Mouse (Mus musculus) hindlimb bud, embryonic 11.5 days (tissue): Measurements from ENCODE around the gene Macf1.

ENCODE experiments used
- DNase-seq: peaks from one replicate; pipeline ENCODE4 v3.0.0-alpha.2; 2012; ENCODE audit warnings: low read depth, low spot score; ENCODE audit errors: extremely low spot score

Gene Macf1

DNA sequence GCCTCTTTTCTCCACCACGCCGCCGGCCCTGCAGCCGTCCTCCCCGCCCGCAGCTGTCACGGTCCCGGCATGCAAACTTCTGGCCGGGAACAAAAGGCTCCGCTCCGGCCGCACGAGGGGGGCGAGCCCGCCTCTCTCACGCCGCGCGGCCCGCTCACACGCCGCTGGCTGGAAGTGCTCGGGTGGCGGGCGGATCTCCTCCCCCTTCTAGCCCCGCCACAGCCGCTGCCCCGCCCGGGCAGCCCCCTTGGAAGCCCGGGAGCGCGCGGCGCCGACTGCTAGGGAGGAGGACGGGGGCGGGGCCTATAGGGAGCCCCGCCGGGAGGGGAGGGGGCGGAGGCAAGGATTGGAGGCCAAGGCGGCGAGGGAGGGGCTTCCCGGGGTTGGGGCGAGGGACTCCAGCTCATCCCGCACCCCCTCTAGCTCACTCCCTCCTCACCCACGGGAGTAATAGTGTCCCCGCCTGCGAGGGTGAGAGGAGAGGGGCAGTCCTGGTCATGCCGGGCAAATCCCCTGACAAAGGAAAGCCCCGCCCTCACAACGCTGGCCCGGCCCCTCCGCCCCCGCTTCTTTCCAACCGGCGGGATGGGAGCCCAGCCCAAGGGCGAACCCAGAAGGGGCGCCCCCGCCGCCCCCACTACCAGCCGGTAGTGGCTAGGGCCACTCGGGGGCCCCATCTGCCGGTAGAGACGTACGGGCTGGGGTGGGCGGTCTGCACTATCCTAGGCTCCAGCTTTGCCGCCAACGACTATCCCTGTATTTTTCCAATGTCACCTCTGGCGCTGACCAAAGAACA, 272.2 kb downstream of the Macf1 start:
- DNase-seq: peak; percentile 67

GRCm38 (mm10) chr4:123411006-123411731, 273.0 kb downstream of the Macf1 start:
- DNase-seq: peak; percentile 52

DNA sequence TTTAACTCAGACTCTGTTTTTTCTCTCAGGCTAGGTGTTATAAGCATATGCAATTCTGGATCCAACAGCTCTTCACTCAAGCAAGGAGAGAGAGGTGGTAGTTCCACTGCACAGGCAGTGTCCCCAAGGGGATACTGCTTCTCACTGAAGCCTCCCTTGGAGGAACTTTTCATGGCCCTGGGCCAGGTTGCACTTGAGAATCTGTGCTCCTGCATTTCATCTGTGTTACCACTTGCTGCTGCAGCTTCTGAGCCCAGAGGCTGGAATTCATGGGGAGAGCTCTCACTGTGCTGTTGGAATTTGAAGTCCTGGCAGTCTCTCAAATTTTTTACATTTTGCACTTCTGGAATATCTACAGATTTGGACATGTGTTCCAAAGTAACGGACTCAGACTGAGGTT, 274.4 kb downstream of the Macf1 start:
- no peak for DNase-seq

DNA sequence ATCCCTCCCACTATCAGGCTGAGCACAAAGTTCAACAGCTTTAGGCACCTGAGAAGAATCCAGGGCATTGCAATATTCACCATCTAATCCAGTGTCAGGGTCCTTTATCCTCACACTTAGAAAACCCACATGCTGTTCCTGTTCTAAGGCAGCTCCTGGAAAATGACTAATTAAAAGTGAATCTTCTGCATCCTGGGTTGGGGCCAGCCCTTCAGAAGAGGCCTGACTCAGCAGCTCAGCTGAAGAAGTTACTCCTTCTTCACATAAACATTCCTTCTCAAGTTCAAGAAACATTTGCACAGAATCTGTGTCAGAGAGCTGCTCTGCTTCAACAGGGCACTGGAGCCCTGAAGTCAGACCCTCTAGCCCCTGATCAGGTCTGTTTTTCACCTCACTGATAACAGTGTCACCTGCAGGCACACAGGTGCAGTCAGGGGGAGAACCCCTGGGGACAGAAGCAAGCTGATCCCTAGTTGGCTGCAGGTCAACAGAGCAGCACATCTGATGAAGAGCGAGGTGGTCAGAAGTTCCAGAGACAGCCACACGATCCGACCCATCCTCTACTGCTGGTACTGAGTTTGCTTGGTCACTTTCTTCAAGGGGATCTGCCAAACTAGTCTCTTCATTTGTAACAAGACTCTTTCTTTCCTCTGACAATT, 275.0 kb downstream of the Macf1 start:
- DNase-seq: no peak

DNA sequence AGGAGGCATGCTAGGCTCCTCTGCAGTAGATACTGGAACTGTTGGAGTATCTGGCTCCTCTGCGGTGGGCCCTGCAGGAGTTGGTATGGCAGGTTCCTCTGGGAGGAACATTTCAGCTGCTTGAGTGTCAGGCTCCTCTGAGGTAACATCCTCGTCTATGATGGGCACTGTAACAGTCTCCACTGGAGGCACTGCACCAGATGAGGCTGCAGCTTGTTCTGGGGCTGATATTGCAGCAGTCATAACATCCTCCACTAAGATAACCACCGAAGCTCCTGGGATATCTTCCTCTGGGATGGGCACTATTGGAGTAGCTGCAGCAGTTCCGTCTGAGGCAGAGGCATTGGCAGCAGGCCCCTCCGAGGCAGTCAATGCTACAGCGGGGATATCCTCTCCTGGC, 276.4 kb downstream of the Macf1 start:
- no peak for DNase-seq

DNA sequence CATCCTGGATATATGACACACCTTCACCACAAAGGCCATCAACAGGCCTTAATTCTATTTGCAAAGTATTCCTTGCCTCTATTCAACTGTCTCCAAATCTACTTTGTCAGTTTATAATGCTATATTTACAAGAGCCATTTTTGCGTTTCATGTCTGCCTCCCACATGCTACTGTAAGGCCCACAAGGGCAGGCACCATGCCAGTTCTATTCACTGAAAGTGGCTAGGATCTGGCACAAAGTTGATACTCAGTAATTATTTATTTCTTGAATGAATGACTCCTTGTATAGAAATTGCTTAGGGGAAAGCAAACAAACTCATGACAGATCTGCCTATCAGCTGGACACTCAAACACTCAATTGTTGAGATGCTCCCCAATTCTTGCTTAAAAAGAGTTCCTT, 280.1 kb downstream of the Macf1 start:
- DNase-seq: no peak

DNA sequence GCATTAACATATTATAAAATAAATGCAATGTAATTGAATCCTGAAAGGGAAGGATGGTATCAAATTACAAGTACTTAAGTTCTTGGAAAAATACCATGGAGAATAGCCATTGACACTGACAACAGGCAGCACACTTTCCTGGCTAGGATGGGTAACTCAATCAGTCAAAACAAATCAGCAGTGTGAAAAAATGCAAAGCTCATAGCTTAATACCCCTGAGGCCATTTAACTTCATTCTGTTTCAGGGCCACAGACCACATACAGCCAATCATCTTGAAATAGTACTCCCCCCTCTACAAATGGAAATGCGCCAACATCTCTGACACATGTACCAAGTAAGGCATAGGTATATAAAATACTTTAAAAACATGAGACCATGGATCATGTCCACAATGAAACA, 281.9 kb downstream of the Macf1 start:
- no peak for DNase-seq

GRCm38 (mm10) chr4:123401265-123401664, 282.9 kb downstream of the Macf1 start:
- DNase-seq: no peak

DNA sequence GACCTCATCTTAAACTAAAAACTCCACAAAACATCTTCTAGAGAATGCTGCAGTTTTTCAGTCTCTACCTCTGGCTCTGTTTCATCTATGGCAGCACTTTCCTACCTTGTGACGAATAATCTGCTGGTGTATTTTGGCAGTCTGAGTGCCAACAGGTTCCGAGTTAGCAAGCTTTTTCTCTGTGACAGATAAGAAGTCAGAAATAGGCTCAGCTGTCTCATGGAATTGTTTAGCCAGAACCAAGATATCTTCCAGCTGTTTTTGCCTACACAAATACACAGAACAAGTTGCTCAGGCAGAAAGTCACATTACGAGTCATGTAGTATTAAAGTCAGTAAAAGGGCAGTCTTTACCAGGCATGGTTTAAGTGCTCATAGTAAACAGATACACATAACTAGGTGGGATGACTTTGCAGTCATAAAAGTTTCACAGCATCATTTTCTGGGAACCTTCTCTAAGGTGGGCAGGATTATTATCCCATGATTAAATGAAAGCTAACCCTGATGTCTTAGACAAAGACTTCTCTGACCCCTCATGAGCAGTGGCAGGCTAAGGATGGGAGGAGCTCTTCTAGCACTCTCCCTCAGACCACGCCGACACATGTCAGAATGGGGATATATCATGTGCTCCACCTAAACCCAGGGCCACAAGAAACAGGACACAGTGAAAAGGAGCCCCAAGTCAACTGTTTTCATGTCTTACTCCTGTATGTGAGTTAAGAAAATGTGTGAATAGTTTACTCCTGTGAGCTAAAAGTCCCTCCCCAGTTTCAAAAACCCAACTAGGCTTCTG, 286.3 kb downstream of the Macf1 start:
- DNase-seq: no peak

GRCm38 (mm10) chr4:123397049-123397448, 287.1 kb downstream of the Macf1 start:
- DNase-seq: no peak

GRCm38 (mm10) chr4:123395435-123396000, 288.6 kb downstream of the Macf1 start:
- DNase-seq: no peak

- no peak for DNase-seq
These were observed 289.3 kb downstream of the Macf1 start for GRCm38 (mm10) chr4:123394878-123395277.

DNA sequence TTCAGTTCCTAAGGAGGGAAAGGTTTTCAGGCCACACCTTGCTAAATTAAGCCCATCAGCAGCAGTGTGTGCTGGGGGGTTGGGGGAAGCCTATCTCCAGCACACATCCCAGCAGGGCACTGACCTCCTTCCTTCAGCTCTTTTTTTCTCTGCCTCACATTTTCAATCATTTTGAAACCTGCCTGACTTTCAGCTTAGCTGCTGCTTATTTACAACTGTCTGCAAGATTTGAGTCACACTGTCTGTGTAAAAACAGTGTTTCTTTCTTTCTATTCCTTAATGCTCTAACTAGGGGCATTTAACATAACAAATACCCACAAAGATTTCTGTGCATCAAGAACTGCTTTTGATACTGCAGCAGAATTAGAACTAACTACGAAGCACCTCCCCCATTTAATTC, 289.9 kb downstream of the Macf1 start:
- no peak for DNase-seq

- DNase-seq: no peak
These were observed 291.2 kb downstream of the Macf1 start for GRCm38 (mm10) chr4:123393004-123393403.

- DNase-seq: no peak
These were observed 292.0 kb downstream of the Macf1 start for GRCm38 (mm10) chr4:123392187-123392586.

DNA sequence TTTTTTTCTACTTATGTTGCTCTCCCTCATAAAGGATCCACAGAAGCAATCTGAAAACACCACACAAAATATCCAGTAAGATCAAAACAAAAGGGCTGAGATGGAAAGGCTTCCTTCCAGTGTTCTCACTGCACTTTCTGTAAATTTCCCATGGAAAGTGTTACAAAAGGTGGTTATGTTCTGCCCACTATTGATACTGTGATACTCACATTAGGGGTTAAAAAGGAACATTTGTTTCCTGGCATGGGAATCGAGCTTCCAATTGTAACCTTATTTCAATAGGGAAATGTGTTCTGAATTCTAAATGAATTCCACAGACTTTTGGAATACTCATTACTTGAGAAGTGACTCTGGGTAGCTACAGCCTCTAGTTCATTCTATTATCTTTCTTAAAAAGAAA, 299.1 kb downstream of the Macf1 start:
- DNase-seq: no peak

DNA sequence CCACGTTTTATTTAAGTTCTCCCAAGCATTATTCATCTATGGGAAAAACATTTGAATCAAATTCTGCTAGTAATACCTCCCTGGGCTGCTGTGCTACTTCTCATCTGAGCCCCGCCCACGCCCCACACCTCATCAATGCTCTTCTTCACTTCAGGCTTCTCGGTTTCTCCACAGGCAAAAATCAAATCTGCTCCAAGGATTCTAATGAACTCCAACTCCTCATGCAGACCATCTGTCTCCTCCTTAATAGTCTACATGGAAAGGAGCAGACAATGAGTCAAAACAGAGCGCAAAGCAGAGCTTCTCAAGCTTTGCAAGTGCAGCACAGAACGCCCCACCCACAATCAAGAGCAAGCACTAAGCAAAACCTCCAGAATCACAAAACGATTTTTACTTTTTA, 301.0 kb downstream of the Macf1 start:
- no peak for DNase-seq

DNA sequence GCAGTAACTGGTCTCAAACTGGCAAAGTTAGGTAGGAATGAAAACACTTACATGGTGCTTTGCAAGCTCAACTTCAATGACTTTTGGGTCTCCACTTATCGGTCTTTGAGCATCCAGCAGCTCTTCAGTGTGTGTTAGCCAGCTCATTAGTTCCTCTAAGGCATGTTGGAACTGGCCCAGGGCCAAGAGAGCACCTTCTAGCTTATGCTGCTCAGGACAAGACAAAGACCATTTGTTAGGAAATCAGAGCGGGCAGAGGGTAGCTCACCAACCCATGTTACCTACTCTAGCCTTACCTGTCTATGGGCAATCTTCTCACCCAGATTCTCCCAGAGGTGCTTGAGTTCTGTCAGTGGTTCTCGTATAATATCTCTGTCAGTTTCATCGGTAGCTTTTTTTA, 302.1 kb downstream of the Macf1 start:
- no peak for DNase-seq

GRCm38 (mm10) chr4:123381598-123381997, 302.6 kb downstream of the Macf1 start:
- DNase-seq: no peak

DNA sequence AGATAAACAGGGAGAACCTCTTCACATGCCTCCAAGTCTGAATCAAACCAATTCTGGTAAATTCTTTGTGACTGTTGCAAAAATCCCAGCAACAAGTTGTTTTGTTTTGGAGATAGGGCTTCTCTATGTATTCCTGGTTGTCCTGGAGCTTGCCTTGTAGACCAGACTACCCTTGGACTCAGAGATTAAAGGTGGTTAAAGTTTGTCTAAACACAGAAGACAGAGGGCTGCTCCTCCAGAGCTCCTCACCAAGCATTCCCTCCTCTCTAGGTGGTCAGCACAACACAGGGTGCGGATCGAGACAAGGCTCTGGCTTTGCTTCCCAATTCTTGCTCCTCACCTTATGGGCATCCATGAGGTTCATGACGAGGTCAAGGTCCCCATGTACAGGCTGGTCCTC, 308.1 kb downstream of the Macf1 start:
- DNase-seq: no peak
